8 mouse cellular contexts compared by ENCODE assay signal in genomic region chr14:101055915-101056314, GRCm38 (mm10).
DNase-seq lines count a peak whose midpoint lies in the region; ATAC-seq lines count a peak whose summit lies in the region.

No protein-coding gene starts in this region.

- H3K9ac ChIP-seq in neural tube, embryonic 11.5 days (ENCODE audit: low read length), result no peak overlapping the region
- no peak overlapping the region for H3K9ac ChIP-seq in hindbrain, embryonic 14.5 days
- no peak overlapping the region for H3K9ac ChIP-seq in neural tube, embryonic 15.5 days (replicated peaks)
- no peak overlapping the region for H3K9ac ChIP-seq in liver, embryonic 11.5 days (ENCODE audit: low read depth, low read length)

- no peaks in the 10 kb centered on the region for H3K9me3 ChIP-seq in neural tube, embryonic 11.5 days (ENCODE audit: control insufficient read depth, low read length)
- H3K9me3 ChIP-seq in hindbrain, embryonic 14.5 days (ENCODE audit: control insufficient read depth, low read length), result no peaks in the 10 kb centered on the region
- H3K9me3 ChIP-seq in neural tube, embryonic 15.5 days (replicated peaks), result no peaks in the 10 kb centered on the region
- H3K9me3 ChIP-seq in liver, embryonic 11.5 days (ENCODE audit: control insufficient read depth, low read length), result no peaks in the 10 kb centered on the region

- DNase-seq in heart, adult 18-20 months, result peak; percentile 1 to 5
- no peak for DNase-seq in heart, adult 8-10 months (ENCODE audit: low spot score)
- peak; percentile 15 for DNase-seq in neural tube, embryonic 11.5 days (ENCODE audit: low spot score)
- no peak for DNase-seq in neural tube, embryonic 10.5 days (ENCODE audit: extremely low spot score, low spot score)
- no peak for DNase-seq in hindbrain, embryonic 14.5 days (ENCODE audit: low spot score)
- no peak for DNase-seq in liver, embryonic 11.5 days (ENCODE audit: low spot score)
- DNase-seq in testis, postnatal 14 days (ENCODE audit: low spot score), result no peak

- H3K27me3 ChIP-seq in neural tube, embryonic 11.5 days (ENCODE audit: control insufficient read depth, insufficient read depth, low read length), result no peaks in the 10 kb centered on the region
- H3K27me3 ChIP-seq in hindbrain, embryonic 14.5 days (ENCODE audit: control insufficient read depth, insufficient read depth, low read length), result no peaks in the 10 kb centered on the region
- no peaks in the 10 kb centered on the region for H3K27me3 ChIP-seq in neural tube, embryonic 15.5 days (replicated peaks)
- no peaks in the 10 kb centered on the region for H3K27me3 ChIP-seq in liver, embryonic 11.5 days (replicated peaks; ENCODE audit: control insufficient read depth, insufficient read depth, low read length)

- no peak overlapping the region for H3K4me3 ChIP-seq in neural tube, embryonic 11.5 days (ENCODE audit: low read depth, low read length)
- H3K4me3 ChIP-seq in hindbrain, embryonic 14.5 days (replicated peaks; ENCODE audit: low read length), result no peak overlapping the region
- no peak overlapping the region for H3K4me3 ChIP-seq in neural tube, embryonic 15.5 days (replicated peaks)
- H3K4me3 ChIP-seq in liver, embryonic 11.5 days (ENCODE audit: low read depth, low read length), result no peak overlapping the region

- 32% methylated on average over 3 of the region's 3 CpGs for WGBS in neural tube, embryonic 11.5 days
- WGBS in hindbrain, embryonic 14.5 days, result 42% methylated on average over 3 of the region's 3 CpGs
- 30% methylated on average over 3 of the region's 3 CpGs for WGBS in neural tube, embryonic 15.5 days
- WGBS in liver, embryonic 11.5 days, result 38% methylated on average over 3 of the region's 3 CpGs

- no peak overlapping the region for H3K4me2 ChIP-seq in neural tube, embryonic 11.5 days (ENCODE audit: low read depth)
- H3K4me2 ChIP-seq in hindbrain, embryonic 14.5 days (replicated peaks), result no peak overlapping the region
- H3K4me2 ChIP-seq in neural tube, embryonic 15.5 days, result no peak overlapping the region
- H3K4me2 ChIP-seq in liver, embryonic 11.5 days, result no peak overlapping the region

- H3K36me3 ChIP-seq in neural tube, embryonic 11.5 days (ENCODE audit: control insufficient read depth, insufficient read depth, low read length), result no peaks in the 10 kb centered on the region
- no peaks in the 10 kb centered on the region for H3K36me3 ChIP-seq in hindbrain, embryonic 14.5 days (replicated peaks; ENCODE audit: control insufficient read depth, insufficient read depth)
- H3K36me3 ChIP-seq in neural tube, embryonic 15.5 days, result no peaks in the 10 kb centered on the region
- no peaks in the 10 kb centered on the region for H3K36me3 ChIP-seq in liver, embryonic 11.5 days (ENCODE audit: control insufficient read depth, insufficient read depth, low read length)

- H3K27ac ChIP-seq in neural tube, embryonic 11.5 days (ENCODE audit: low read depth, low read length), result no peak overlapping the region
- H3K27ac ChIP-seq in hindbrain, embryonic 14.5 days, result no peak overlapping the region
- no peak overlapping the region for H3K27ac ChIP-seq in neural tube, embryonic 15.5 days (replicated peaks)
- no peak overlapping the region for H3K27ac ChIP-seq in liver, embryonic 11.5 days (ENCODE audit: low read depth, low read length)

- no peaks in the 10 kb centered on the region for H3K4me1 ChIP-seq in neural tube, embryonic 11.5 days (ENCODE audit: control insufficient read depth, insufficient read depth, low read length)
- 0 out of 2 replicates have a peak, but pooled peaks cover 3% of the 10 kb centered on the region for H3K4me1 ChIP-seq in hindbrain, embryonic 14.5 days (replicated peaks; ENCODE audit: control insufficient read depth, insufficient read depth, low read length)
- H3K4me1 ChIP-seq in neural tube, embryonic 15.5 days, result no peaks in the 10 kb centered on the region
- no peaks in the 10 kb centered on the region for H3K4me1 ChIP-seq in liver, embryonic 11.5 days (replicated peaks; ENCODE audit: control insufficient read depth, insufficient read depth, low read length)

- ATAC-seq in neural tube, embryonic 11.5 days (ENCODE audit: insufficient read depth, low FRiP score, low TSS enrichment), result no peak; the same call in 1 of the 2 replicates
- ATAC-seq in hindbrain, embryonic 14.5 days (ENCODE audit: low FRiP score), result peak; percentile 77; the same call in 1 of the 2 replicates
- ATAC-seq in neural tube, embryonic 15.5 days (ENCODE audit: low FRiP score), result peak; percentile 59
- ATAC-seq in liver, embryonic 11.5 days (replicated peaks; ENCODE audit: low FRiP score), result no peak

Comparison
In these comparisons a context has a peak if more than half of its experiments do, and no peak if none do; other contexts are left out.
1. DNase-seq: peak in heart, adult 18-20 months (2 of 2) and neural tube, embryonic 11.5 days (single experiment); none in heart, adult 8-10 months (single experiment), neural tube, embryonic 10.5 days (single experiment), hindbrain, embryonic 14.5 days (single experiment), liver, embryonic 11.5 days (single experiment) and testis, postnatal 14 days (single experiment).
2. ATAC-seq: peak in hindbrain, embryonic 14.5 days (single experiment) and neural tube, embryonic 15.5 days (single experiment); none in neural tube, embryonic 11.5 days (single experiment) and liver, embryonic 11.5 days (single experiment).